Mouse (Mus musculus) lung, adult 2 months (tissue): ENCODE data around the gene Dhx9.

Experiments
- CTCF ChIP-seq: fragments of 200-500 bp; IDR thresholded peaks from 2 replicates; pipeline ENCODE4 v1.5.1; 2011; ENCODE audit warnings: mild to moderate bottlenecking, low read length, control low read depth; ENCODE audit not compliant: insufficient read depth
- POLR2A ChIP-seq: fragments of 200-500 bp; IDR thresholded peaks from 2 replicates; pipeline ENCODE4 v1.6.1; 2011; ENCODE audit warnings: low read depth, mild to moderate bottlenecking, control low read depth, low read length, borderline replicate concordance; ENCODE audit errors: extremely low read depth

GRCm38 (mm10) chr1:153433851-153434589, 53.4 kb downstream of the Dhx9 start:
- TF ChIP-seq POLR2A: no peak
- no peak for TF ChIP-seq CTCF
